Mouse (Mus musculus) lung, adult 2 months (tissue): ENCODE results near the gene Ccdc175.

ENCODE experiments used
- CTCF ChIP-seq: fragments of 200-500 bp; IDR thresholded peaks from 2 replicates; pipeline ENCODE4 v1.5.1; 2011; ENCODE audit warnings: mild to moderate bottlenecking, low read length, control low read depth; ENCODE audit not compliant: insufficient read depth
- POLR2A ChIP-seq: fragments of 200-500 bp; IDR thresholded peaks from 2 replicates; pipeline ENCODE4 v1.6.1; 2011; ENCODE audit warnings: low read depth, mild to moderate bottlenecking, control low read depth, low read length, borderline replicate concordance; ENCODE audit errors: extremely low read depth

GRCm38 (mm10) chr12:72104525-72105281 lies 80.1 kb downstream of the Ccdc175 start:
- TF ChIP-seq CTCF = peak; percentile 38; the same call in 1 of the 2 replicates
- no peak for TF ChIP-seq POLR2A
